Mouse (Mus musculus): ENCODE measurements around the gene Fkbp7.
"Not testable (repeated sequence)": the region's sequence is repeated elsewhere in the genome, so short reads cannot be mapped to it uniquely, and the experiment has no call there.

The Fkbp7 gene

DNA sequence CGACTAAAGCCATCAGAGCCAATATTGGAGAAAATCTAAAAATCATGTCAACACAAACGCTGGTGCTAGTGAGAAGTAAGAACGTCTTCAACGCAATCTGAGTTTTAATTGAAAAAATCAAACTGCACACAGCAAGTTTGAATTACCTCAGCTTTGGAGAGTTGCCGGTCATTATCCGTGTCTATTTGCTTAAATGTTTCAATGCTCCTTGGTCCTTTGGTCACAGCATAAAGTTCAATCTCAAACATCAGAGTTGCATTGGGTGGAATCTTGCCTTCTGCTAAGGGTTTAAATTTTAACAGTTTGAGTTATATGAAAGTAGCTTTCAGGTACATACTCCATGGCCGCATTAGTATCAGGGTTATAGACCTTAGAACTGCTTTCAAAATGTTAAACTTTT, 7.4 kb downstream of the Fkbp7 start:
- no peak for DNase-seq (ENCODE audit: low spot score in 2 of 2)

DNA sequence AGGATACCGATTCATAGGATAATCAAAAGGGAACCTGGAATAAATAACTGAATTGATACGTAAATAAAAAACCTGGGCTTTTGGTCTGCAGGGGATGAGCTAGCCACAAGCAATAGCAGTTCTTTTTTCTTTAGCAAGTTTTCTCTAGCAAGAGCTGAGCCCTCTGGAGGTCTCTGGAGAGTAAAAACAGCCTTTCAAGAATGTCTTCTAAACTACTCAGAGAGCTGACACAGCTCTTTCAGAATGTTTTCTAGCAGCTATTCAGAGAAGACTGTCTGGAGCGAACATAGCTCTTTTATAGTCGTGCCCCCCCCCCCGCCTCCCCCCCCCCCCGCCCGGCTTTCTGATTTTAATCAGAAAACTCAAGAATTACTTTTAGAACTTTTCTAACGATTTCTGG, 13.5 kb downstream of the Fkbp7 start:
- DNase-seq (ENCODE audit: low spot score in 2 of 2): no peak

DNA sequence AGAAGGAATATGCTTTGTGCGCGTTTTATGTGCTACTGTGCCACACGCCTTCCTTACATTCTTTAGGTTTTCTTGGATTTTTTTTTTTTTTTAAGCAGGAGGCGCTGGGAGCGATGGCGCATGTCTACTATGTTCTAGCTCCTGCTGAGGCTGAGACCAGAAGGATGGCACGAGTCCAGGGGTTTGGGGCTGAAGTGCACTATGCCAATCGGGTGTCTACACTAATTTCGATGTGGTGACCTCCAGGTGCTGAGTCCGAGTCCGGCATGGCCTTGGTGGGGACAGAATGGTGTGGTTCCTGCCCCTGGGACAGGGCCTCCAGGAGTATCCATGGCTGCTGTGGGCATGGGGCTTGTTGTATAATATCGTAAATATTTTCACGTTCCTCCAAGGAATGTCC, 14.4 kb downstream of the Fkbp7 start:
- no peak for DNase-seq (ENCODE audit: low spot score in 2 of 2)

DNA sequence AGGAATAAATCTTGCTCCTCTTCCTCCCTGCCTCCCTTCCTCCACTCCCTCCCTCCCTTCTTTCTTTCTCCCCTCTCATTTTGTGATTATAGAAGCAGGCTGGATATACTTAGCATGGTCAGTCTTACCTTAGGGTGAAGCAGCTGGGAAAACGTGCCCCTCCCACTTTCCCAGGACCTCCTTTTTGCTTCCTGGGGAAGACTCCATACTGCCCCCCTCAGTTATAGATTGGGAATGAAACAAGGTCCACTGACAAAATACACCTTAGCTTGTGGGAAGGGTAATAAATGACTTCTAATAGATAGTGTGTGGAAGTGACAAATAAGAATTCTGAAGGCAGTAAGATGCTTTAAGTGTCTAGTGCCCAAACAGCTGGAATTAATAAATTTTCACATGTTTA, 16.9 kb downstream of the Fkbp7 start:
- no peak for DNase-seq (ENCODE audit: low spot score in 2 of 2)

DNA sequence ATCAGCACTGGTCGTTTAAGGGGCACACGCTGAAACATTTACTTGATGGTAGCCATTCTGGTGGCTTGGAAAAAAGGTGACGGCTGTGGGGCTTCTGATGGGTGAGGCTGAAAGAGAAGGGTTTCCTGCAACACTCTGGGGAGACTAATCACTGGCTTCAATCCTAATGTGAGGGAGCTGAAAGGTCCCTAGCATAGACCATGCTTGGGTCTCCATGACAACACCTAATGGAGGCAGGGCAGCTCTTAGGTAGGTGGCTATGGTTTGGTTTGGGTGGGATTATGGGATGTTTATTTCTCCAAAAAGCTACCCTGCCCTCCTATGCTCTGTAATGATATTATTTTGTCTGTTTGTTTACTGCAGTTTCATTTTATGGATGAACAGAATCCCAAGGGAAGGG, 17.5 kb downstream of the Fkbp7 start:
- no peak for DNase-seq (ENCODE audit: low spot score in 2 of 2)

DNA sequence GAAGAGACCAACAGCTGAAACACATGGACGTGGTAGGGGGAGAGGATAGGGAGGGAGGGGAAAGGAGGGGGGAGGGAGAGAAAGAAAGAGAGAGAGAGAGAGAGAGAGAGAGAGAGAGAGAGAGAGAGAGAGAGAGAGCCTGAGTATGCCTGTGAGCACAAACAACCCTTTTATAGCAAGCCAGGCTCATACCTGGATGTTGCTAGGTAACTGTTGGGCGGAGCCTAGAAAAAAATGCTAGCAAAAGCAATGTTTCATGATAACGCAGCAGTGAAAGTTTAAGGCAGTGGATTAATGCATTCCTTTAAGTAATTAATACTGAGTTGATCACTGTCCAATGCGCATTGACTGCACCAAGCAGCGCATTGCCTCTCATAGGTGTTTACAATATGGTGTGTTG, 18.3 kb downstream of the Fkbp7 start:
- DNase-seq (ENCODE audit: low spot score in 2 of 2): no peak

DNA sequence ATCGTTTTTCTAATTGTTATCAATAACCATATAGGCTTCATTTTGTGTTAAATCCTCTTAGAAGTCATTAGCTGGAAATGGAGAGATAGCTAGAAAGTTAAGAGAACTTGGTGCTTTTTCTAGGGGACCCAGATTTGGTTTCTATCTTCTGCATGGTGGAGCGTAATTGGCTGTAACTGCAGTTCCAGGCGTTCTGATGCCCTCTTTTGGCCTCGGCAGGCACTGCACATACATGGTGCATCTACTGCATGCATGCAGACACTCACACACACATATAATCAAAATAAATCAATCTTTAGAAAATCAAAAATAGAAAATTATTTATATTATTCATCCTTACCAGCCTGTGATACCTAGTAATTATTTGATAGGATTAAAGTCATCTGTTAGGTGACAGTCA, 19.8 kb downstream of the Fkbp7 start:
- DNase-seq (ENCODE audit: low spot score in 2 of 2): no peak

DNA sequence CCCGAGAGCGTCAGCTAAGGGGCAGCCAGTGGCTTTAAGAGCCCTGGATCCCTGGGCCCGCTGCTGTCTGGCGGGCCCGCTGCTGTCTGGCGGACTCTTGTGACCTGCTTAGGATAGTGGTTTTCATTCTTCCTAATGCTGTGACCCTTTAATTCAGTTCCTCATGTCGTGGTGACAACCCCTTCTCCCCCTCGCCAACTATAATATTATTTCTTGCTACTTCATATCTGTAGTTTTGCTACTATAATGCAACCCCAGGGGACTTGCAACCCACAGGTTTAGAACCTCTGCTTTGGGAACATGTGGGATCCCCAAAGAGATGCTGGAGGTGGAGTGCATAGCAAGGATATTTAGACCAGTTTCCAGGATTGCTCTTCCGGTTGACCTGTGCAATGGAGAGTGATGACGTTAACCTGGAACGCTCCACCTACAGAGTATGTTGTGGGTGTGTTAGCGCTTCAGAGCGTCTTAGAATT, 24.2 kb downstream of the Fkbp7 start:
- peak in 1 of 2 experiments; percentile 24 for DNase-seq (ENCODE audit: low spot score in 2 of 2)

DNA sequence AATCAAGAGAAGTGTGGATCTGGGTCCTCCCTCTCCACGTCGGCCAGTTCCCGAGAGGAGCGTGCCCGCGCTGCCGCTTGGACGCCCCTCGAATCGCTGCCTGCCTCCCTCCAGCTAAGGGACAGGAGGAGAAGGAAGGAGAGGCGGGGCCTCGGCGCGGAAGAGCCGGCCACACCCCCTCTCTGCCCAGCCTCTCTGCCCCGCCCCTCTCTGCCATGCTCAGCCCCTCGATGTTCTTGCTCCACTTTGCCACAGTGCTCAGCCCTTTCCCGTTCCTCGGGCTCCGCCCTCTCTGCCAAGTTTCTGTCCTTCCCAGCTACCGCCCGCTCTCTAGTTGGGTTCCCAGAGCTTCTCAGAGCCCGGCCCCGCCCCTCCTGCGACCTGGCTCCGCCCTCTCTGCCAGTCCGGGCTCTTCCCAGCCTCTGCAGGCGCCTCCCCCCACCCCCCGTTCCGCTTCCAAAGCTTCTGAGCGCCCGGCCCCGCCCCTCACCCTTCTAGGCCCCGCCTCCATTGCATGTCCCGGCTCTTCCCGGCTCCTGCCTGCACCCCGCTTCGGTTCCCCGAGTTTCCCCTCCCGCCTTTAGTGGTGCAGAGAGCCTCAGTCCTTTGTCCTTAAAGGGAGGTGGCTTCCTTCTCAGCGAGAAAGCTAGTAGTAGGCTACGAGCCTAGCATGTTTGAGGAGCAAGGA, 24.9 kb downstream of the Fkbp7 start, which contains the start of the genes Prkra and Pjvk:
Prkra (minus strand) TSS at position 133 of the 688 bp plus-strand sequence.
Pjvk (plus strand) TSS at position 594 of the 688 bp plus-strand sequence.
- peak; percentile 83 to 92 for DNase-seq (ENCODE audit: low spot score in 2 of 2)

DNA sequence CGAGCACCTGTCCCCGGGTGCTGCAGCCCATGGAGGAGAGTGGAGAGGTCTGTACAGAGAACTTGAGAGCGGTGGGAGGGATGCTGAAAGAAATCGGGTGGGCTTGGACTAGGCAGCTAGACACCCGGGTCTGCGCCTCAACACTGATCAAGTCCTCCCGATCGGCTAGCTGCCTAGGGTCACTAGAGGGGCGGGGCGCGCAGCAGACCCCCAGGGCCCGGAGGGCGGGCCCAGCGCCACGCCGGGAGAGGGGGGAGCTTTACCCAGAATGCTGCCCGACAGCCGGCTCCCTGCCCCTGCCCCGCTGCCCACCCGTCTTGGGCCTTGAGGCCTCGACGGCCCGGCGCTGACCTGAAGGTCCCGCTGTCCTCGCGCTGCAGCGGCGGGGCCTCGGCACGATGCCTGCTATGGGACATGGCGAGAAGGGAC, 25.5 kb downstream of the Fkbp7 start:
- DNase-seq (ENCODE audit: low spot score in 2 of 2): no peak

DNA sequence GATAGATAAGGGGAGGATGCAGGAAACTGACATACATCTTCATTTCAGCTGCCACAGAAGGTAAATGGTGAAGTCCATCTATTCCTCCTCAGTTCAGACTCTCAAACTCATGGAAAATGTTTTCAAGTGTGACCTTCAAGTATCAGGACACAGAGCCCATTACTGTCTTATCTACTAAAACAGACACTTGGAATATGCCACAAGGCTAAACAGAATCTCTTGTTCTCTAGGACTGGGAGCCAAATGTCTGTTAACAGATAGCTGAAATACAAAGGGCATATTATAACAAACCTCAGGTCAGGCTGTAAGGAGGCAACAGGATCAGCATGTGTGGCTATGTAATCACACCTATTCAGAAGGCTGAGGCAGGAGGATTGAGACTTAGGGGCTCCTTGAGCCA, 29.1 kb downstream of the Fkbp7 start:
- DNase-seq (ENCODE audit: low spot score in 2 of 2): no peak

DNA sequence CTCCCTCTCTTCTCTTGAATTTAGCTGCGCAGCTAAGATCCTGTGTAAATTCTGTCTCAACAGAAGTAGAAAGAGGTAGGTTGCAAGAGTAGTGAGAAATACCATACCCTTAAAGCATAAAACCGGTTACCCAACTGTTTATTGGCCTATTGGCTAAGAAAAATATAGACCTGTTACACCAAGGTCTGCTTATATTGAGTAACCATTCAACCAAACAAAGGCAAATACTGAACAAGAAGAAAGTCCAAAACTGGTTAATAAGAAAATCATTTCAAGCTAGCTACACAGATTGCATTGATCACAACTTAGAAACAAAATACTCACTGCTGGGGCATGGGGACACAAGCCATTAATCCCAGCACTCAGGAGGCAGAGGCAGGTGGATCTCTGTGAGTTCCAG, 33.3 kb downstream of the Fkbp7 start:
- no peak for DNase-seq (ENCODE audit: low spot score in 2 of 2)

DNA sequence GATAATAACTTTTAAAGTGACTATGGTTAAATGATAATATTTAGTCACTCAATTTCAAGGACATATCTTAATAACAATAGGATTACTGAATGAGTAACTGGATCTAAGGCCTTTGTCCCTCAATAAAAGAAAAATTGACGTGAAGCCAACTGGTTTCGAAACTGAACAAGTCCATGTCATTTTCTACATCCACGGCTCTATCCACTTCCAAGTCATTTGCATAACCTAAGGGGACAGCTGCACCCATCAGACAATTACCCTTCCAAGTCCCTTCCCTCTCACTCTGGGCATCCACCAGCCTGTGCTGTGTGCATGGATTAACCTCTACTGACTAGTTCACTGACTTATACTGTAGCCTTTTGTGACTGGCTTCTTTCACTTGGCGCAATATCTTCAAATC, 41.3 kb downstream of the Fkbp7 start:
- DNase-seq (ENCODE audit: low spot score in 2 of 2): no peak

DNA sequence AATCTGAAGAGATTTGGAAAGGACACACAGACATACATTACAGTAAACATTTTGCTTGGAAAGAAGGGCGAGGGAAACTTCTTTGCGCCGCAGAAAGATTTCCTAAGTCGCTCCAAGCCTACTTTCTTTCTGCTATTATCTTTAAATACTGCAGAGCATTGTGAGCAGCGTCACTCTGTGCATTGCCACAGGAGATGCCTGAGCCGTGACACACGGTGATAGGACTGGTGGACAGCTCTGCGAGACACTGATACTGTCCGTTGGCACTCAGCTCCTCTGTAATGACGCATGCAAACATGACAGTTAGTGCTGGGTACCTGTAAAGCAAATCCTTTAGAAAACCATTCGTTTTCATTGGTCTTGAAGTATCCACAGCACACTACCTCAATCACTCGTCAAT, 42.6 kb downstream of the Fkbp7 start:
- DNase-seq (ENCODE audit: low spot score in 2 of 2): no peak

DNA sequence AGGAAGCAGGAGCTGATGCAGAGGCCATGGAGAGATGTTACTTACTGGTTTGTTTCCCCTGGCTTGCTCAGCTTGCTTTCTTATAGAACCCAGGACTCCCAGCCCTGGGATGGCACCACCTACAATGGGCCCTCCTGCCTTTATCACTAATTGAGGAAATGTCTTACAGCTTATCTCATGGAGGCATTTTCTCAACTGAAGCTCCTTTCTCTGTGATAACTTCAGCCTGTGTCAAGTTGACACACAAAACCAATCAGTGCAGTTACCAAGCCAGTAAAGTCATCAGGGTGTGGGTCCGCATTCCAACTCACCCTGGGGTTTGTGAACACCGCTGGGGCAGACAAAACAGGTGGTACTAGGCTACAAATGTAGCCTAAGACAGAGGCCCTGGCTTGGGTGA, 50.6 kb downstream of the Fkbp7 start:
- DNase-seq (ENCODE audit: low spot score in 2 of 2): not testable (repeated sequence)

DNA sequence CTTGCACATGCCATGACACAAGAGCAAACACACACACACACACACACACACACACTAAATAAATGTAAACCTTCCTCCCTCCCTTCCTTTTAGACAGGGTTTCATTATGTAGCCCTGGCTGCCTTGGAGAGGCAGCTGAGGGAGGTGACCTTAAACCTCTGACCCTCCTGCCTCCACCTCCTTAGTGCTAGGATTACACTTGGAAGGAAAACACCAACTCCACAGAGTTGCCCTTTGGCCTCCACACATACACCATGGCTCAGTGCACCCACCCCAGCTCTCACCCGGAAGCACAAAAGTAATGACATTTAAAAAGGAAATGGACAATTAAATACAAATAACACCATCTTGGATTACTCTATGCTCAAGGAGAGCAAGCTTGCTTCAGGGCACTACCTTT, 51.2 kb downstream of the Fkbp7 start:
- no peak for DNase-seq (ENCODE audit: low spot score in 2 of 2)

DNA sequence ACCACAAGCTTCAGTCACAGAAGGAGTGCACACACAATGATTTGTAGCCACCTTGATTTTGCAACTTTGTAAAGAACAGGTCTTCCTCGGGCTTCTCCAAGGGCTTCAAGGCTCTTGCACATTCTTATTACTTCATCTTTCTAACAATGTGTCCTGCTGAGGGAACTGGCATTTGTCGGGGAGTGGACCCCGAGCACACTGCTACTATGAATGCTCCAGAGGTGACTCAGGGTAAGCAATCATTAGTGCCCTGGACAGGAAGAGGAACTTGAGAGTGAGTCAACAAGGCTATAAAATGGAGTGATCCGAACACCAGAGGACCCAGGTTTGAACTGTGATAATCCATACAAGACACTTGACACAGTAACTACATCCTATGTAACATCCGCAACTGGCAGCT, 52.7 kb downstream of the Fkbp7 start:
- no peak for DNase-seq (ENCODE audit: low spot score in 2 of 2)

DNA sequence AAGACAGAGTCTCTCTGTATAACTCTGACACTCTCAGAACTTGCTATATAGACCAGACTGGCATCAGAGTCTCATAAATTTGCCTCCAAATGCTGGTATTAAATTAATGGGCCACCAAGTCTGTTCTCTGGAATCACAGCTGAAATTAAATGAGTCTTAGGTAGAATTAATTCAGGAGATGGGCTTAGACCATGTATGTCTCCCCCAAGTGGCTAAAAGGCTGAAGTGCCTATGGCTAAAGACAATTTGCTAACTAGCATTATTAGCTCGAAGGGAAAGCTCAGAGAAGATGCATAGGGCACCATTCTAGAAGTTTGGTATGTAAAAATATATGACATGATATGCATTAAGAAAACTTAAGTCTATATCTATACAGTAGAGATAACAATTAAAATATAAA, 54.8 kb downstream of the Fkbp7 start:
- DNase-seq (ENCODE audit: low spot score in 2 of 2): peak in 1 of 2 experiments; percentile 20
